Mouse (Mus musculus) C2C12 (cell line): ENCODE measurements around the gene Tsen2.

Experiments used
- CEBPB ChIP-seq: IDR thresholded peaks from one replicate; pipeline ENCODE4 v1.6.1; 2011; ENCODE audit warnings: low read depth, mild to moderate bottlenecking, control low read depth, moderate library complexity
- CTCF ChIP-seq: IDR thresholded peaks from one replicate; pipeline ENCODE4 v1.5.1; 2011; ENCODE audit not compliant: control insufficient read depth, insufficient read depth, insufficient read length
- FOSL1 ChIP-seq: IDR thresholded peaks from one replicate; pipeline ENCODE4 v1.8.0; 2011; ENCODE audit warnings: mild to moderate bottlenecking, low read length; ENCODE audit not compliant: poor library complexity, insufficient read depth, severe bottlenecking
- MAX ChIP-seq: IDR thresholded peaks from one replicate; pipeline ENCODE4 v1.6.1; 2011; ENCODE audit warnings: mild to moderate bottlenecking, control low read depth
- MYOG ChIP-seq: IDR thresholded peaks from one replicate; pipeline ENCODE4 v1.6.1; 2011; ENCODE audit not compliant: control insufficient read depth, insufficient read length; ENCODE audit errors: extremely low read depth
- USF1 ChIP-seq: IDR thresholded peaks from one replicate; pipeline ENCODE4 v1.6.1; 2011; ENCODE audit warnings: low read depth, mild to moderate bottlenecking, control low read depth, moderate library complexity

DNA sequence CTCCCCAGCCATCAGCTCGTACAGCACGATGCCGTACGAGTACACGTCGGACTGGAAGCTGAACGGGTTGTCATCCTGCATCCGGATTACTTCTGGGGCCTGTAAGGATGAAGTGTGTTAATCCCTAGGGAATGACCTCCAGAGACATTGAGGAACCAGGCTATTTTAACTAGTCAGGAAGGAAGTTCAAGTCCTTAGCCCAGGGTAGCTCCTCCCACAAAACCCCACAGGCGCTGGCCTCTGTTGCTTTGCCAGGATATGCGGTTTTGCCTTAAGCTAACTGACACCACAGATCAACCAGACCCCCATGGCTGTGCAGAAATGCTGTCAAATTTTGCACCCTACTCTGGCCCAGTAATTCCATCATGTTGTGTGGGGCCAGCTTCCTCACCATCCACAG, 75.4 kb downstream of the Tsen2 start:
- TF ChIP-seq CTCF (no peak), MYOG (no peak), MAX (no peak), CEBPB (no peak), USF1 (no peak), FOSL1 (no peak)
